Comparison of ENCODE assay signal across 21 mouse cellular contexts in genomic region chr2:145468701-145469325, GRCm38 (mm10).
"Had no signal": no experiment of that assay in that cellular context is flagged by ENCODE, and none has a peak within 500 bp of the region (broad histone marks: within the 10 kb centered on the region; RNA-seq: fewer than 3 reads in every experiment).

No protein-coding gene starts in this region.

- DNase-seq: kidney, adult 2 months; kidney, postnatal 25 days; layer of hippocampus, postnatal 36 days; lung, adult 18-20 months; lung, postnatal 10 days; lung, postnatal 36 days; midbrain, embryonic 14.5 days; right cerebral cortex, adult 18-20 months; right cerebral cortex, postnatal 14 days; right cerebral cortex, postnatal 4 days; thymus, adult 2 months; thymus, postnatal 25 days had no signal

- ATAC-seq: intestine, postnatal 0 days; liver, embryonic 12.5 days had no signal

- H3K9me3 ChIP-seq: liver, embryonic 12.5 days; liver, embryonic 15.5 days; lung, embryonic 15.5 days; neural tube, embryonic 12.5 days; neural tube, embryonic 15.5 days had no signal

- H3K36me3 ChIP-seq: liver, embryonic 12.5 days; liver, embryonic 15.5 days; lung, embryonic 15.5 days; neural tube, embryonic 12.5 days; neural tube, embryonic 15.5 days had no signal

- H3K4me3 ChIP-seq: left cerebral cortex, adult 2 months; liver, embryonic 12.5 days; liver, embryonic 15.5 days; lung, embryonic 15.5 days; neural tube, embryonic 12.5 days; neural tube, embryonic 15.5 days had no signal

- H3K4me1 ChIP-seq: liver, embryonic 12.5 days; liver, embryonic 15.5 days; lung, embryonic 15.5 days; neural tube, embryonic 12.5 days; neural tube, embryonic 15.5 days had no signal

- H3K27me3 ChIP-seq: liver, embryonic 12.5 days; liver, embryonic 15.5 days; lung, embryonic 15.5 days; neural tube, embryonic 12.5 days; neural tube, embryonic 15.5 days had no signal

- H3K4me2 ChIP-seq: liver, embryonic 12.5 days; liver, embryonic 15.5 days; lung, embryonic 15.5 days; neural tube, embryonic 12.5 days; neural tube, embryonic 15.5 days had no signal

- H3K27ac ChIP-seq: kidney, postnatal 0 days; left cerebral cortex, adult 2 months; liver, embryonic 12.5 days; liver, embryonic 15.5 days; lung, embryonic 15.5 days; neural tube, embryonic 12.5 days; neural tube, embryonic 15.5 days; stomach, postnatal 0 days had no signal

- H3K9ac ChIP-seq: liver, embryonic 12.5 days; liver, embryonic 15.5 days; lung, embryonic 15.5 days; neural tube, embryonic 12.5 days; neural tube, embryonic 15.5 days had no signal
